Mouse (Mus musculus): ENCODE results near the gene Krt10.
A peak's percentile ranks its signal among the peaks of the same experiment; 100 is the strongest.

The Krt10 gene

DNA sequence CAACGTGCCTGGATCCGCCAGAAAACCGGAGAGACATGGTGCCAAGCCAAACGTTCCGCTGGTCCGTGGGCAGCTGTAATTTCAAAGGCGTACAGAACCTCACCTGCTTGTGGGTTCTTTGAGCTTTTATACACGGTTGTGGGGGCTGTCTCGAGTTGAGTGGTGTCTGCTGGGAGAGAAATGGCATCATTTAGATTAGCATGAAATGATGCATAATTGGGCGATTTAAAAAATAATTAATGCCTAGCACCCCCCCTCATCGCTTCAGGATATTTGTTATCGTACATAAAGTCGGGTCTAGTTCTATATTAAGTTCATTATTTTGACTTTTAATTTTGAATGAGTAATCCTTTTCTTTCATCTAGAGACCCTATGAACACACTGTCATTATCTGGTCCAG is 14.4 kb downstream of the Krt10 start, which contains the start of gene Krt28:
Gene Krt28 (minus strand): TSS at position 101 of the 400 bp plus-strand sequence.
- DNase-seq (ENCODE audit: low read depth in 2 of 2, low spot score in 2 of 2) = no peak

- no peak for DNase-seq (ENCODE audit: low read depth in 2 of 2, low spot score in 2 of 2)
These were observed 19.2 kb downstream of the Krt10 start for GRCm38 (mm10) chr11:99369853-99370451.

DNA sequence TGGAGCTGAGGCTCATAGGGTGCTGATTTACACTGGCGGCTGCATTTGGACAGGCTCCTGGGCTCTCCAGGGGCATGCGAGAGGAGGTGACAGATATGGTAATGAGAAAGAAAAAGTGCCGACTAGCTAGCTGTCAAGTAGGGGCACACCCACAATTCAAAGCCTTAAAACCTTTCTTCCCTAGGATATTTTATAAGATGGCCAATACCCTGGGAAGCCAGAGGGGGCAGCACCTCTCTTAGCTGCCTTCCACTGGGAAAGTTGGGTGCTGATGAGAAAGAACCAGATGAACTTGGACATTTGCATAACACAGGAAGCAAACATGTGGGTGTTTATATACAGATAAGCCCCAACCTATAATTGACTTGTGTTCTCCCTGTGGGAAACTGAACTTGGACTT is 19.9 kb downstream of the Krt10 start:
- no peak for DNase-seq (ENCODE audit: low read depth in 2 of 2, low spot score in 2 of 2)

GRCm38 (mm10) chr11:99366791-99367190 is 22.4 kb downstream of the Krt10 start:
- DNase-seq (ENCODE audit: low read depth in 2 of 2, low spot score in 2 of 2) = no peak

- peak in 1 of 2 experiments; percentile 16 for DNase-seq (ENCODE audit: low read depth in 2 of 2, low spot score in 2 of 2)
These were observed 24.8 kb downstream of the Krt10 start for GRCm38 (mm10) chr11:99364412-99364811.

DNA sequence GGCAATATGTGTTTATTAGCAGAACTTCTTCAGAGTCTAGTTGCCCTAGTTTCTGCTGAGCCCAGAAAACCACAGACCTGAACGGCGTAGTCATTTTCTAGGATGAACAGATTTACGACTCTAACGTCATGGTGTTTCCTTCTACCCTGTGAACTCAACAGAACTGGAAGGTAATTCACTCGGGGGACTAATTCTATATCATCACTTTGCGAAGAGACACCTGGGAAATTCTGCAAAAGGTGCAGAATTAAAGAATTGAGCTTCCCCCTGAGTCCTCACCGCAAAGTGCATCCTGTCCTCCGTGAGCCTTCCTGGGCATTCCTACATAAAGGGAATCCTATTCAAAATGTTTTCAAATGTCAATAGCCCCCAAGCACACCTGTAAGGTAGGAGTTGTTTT is 27.7 kb downstream of the Krt10 start:
- no peak for DNase-seq (ENCODE audit: low read depth in 2 of 2, low spot score in 2 of 2)

GRCm38 (mm10) chr11:99351004-99351403 is 38.2 kb downstream of the Krt10 start, which contains the start of gene Krt27:
TSS of gene Krt27 (minus strand) at chr11:99351104.
- DNase-seq (ENCODE audit: low read depth in 2 of 2, low spot score in 2 of 2) = no peak

- DNase-seq (ENCODE audit: low read depth in 2 of 2, low spot score in 2 of 2) = no peak
These were observed 49.8 kb downstream of the Krt10 start for GRCm38 (mm10) chr11:99339299-99339847.

GRCm38 (mm10) chr11:99337866-99338265 is 51.3 kb downstream of the Krt10 start, which contains the start of gene Krt26:
TSS of gene Krt26 (minus strand) at chr11:99337966.
- DNase-seq (ENCODE audit: low read depth in 2 of 2, low spot score in 2 of 2) = no peak

Data from CD8-positive naive resting alpha-beta T cell, adult 2 months (primary cell).